8 mouse cellular contexts compared by ENCODE assay signal in genomic region chr5:32930761-32931160, GRCm38 (mm10).
DNase-seq lines count a peak whose midpoint lies in the region; ATAC-seq lines count a peak whose summit lies in the region.

No protein-coding gene starts in this region.

- no peaks in the 10 kb centered on the region for H3K9me3 ChIP-seq in midbrain, embryonic 14.5 days (ENCODE audit: control insufficient read depth, low read length)

- H3K27ac ChIP-seq in midbrain, embryonic 14.5 days (replicated peaks; ENCODE audit: low read depth, low read length) = no peak overlapping the region

- peak; percentile 93 for ATAC-seq in frontal cortex, adult (ENCODE audit: low TSS enrichment)
- ATAC-seq in midbrain, embryonic 14.5 days (ENCODE audit: low FRiP score, low TSS enrichment) = no peak

- no peaks in the 10 kb centered on the region for H3K4me1 ChIP-seq in midbrain, embryonic 14.5 days (ENCODE audit: control insufficient read depth, insufficient read depth, low read length)

- no peaks in the 10 kb centered on the region for H3K27me3 ChIP-seq in midbrain, embryonic 14.5 days (ENCODE audit: control insufficient read depth, insufficient read depth, low read length)

- H3K36me3 ChIP-seq in midbrain, embryonic 14.5 days (ENCODE audit: control insufficient read depth, insufficient read depth, low read length) = peaks cover 83% of the 10 kb centered on the region

- H3K9ac ChIP-seq in midbrain, embryonic 14.5 days (replicated peaks; ENCODE audit: low read length) = no peak overlapping the region

- no peak for DNase-seq in frontal cortex, postnatal 25 days (ENCODE audit: low spot score in 2 of 2)
- peak; percentile 18 for DNase-seq in lung, postnatal 36 days
- no peak for DNase-seq in lung, postnatal 4 days
- peak; percentile 31 for DNase-seq in adrenal gland, postnatal 10 days
- peak; percentile 13 to 28 for DNase-seq in natural killer cell, adult 2 months (ENCODE audit: low spot score in 2 of 2)
- DNase-seq in midbrain, embryonic 14.5 days = no peak
- DNase-seq in spleen, postnatal 4 days (ENCODE audit: low spot score in 2 of 2) = no peak

- H3K4me2 ChIP-seq in midbrain, embryonic 14.5 days (ENCODE audit: low read length) = no peak overlapping the region

- 86% methylated on average over 2 of the region's 2 CpGs for WGBS in midbrain, embryonic 14.5 days

- no peak overlapping the region for H3K4me3 ChIP-seq in midbrain, embryonic 14.5 days (replicated peaks; ENCODE audit: low read depth, low read length)

Comparison
In these comparisons a context has a peak if more than half of its experiments do, and no peak if none do; other contexts are left out.
1. DNase-seq: peak in lung, postnatal 36 days (single experiment), adrenal gland, postnatal 10 days (single experiment) and natural killer cell, adult 2 months (2 of 2); none in frontal cortex, postnatal 25 days (0 of 2), lung, postnatal 4 days (0 of 2), midbrain, embryonic 14.5 days (single experiment) and spleen, postnatal 4 days (0 of 2).